Mouse (Mus musculus): ENCODE data around the gene Rps27a. TPM values are rescaled to one million over a fixed set of nuclear protein-coding genes. Genes with fewer than 3 reads are reported as not detected.

Gene Rps27a
- total RNA-seq (2014; rRNA removed) = 355 and 376 TPM in 2 replicates
- 617 and 630 TPM in 2 replicates for polyA plus RNA-seq (2015; fragmentation: Nextera tagmentation; extraction: Ambion mirVana)

DNA sequence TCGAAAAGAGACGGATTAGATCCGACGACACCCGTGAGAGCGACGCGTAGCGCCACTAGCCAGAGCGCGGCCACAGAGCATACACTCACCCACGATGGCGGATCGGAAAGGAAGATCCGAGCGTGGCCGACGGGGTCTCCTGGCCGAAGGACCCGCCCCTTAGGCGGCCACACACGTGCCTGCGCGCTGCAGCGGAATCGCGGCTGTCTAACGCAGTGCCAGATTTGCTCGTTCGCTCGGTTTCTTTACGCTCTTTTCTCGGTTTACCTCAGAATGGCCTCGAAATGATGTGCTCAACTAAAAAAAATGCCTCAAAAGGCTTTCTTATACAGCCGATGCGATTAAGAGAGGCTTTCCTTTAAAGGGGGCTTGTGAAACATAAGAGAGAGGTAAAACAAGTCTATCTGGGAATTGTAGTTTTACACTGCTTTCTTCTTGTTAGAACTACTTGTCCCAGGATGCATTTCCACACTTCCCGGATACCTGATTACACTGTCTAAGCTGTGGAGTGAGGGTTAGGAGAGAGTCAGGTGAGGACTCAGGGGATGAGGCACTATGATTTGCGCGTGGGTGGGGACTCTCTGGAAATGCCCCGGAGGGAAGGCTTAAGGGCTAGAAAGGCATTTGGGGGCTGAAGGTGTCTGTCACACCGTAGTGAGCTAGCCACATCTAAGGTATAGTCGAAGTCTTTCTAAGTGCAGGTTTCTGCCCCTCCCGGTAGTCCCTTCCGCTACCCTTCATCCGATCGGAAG lies at the start of gene Rps27a, which contains the start of gene Clhc1:
Rps27a (minus strand) TSS at position 358 of the 752 bp plus-strand sequence.
Clhc1 (plus strand) TSS at position 199 of the 752 bp plus-strand sequence.
- Histone ChIP-seq H3K9me3 (ENCODE audit: low read length) (no peaks in the 10 kb centered on the region), H3K27me3 (ENCODE audit: insufficient read depth, low read length) (no peaks in the 10 kb centered on the region), H3K4me3 (ENCODE audit: low read length) (peak within 1 kb of the TSS; percentile 77), H3K4me1 (ENCODE audit: insufficient read depth, low read length) (peaks cover 6% of the 10 kb centered on the region; the same call in 1 of the 2 replicates), H3K9ac (replicated peaks; ENCODE audit: low read length) (peak within 1 kb of the TSS; percentile 84), H3K4me2 (ENCODE audit: low read depth, low read length) (peak within 1 kb of the TSS; percentile 80), H3K27ac (peak within 1 kb of the TSS; percentile 93), H3K36me3 (ENCODE audit: insufficient read depth, low read length) (peaks cover 18% of the 10 kb centered on the region; the same call in 1 of the 2 replicates)
- ATAC-seq = peak; percentile 98
- under 1% methylated on average over 46 of the region's 46 CpGs for WGBS
- peak; percentile 95 for DNase-seq (ENCODE audit: low spot score)
- peak; percentile 44 for TF ChIP-seq CTCF (IDR thresholded peaks at IDR 0.05; ENCODE audit: low read depth)

DNA sequence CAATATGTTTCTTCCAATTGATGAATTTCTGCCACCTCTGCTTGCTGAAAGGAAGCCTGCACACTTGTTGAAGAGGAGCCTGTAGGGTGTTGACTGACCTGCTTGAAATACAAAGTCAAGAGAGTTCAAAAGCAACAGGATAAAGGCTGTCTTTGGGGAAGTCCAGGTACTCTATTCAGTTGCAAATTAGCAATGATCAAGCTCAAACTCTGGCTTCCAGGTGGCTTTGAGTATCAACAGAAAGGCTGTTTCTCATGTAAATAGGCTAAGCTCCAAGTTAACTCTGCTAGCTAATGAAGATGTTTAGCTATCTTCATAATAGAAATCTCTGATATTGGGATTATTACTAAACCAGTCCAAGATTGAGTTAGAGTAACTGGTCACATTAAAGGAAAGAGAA lies 49.2 kb upstream of the Rps27a start:
- no peak overlapping the region for H3K4me3 ChIP-seq (ENCODE audit: low read length)

DNA sequence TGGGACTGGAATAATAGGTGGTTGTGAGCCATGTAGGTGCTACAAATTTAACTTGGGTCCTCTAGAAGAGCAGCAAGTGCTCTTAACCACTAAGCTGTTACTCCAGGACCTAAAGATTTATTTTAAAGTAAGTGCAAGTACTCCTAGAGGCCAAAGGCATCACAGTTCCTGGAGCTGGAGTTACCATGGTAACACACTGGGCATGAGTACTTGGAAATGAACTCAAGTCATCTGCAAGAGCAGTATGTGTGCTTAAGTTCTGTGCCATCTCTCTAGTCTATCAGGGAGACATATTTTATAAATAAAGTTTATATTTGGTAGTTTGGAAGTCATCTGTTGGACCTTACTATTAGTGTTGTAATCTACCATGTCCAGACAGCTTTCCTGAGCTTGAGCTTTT lies 47.3 kb upstream of the Rps27a start:
- H3K9me3 ChIP-seq (ENCODE audit: low read length) = no peaks in the 10 kb centered on the region

More for the DNA sequence above, 49.2 kb upstream of the Rps27a start:
- H3K9ac ChIP-seq (replicated peaks; ENCODE audit: low read length) = no peak overlapping the region
- no peaks in the 10 kb centered on the region for H3K27me3 ChIP-seq (ENCODE audit: insufficient read depth, low read length)
- H3K4me1 ChIP-seq (ENCODE audit: insufficient read depth, low read length) = no peaks in the 10 kb centered on the region
- no peak overlapping the region for H3K4me2 ChIP-seq (ENCODE audit: low read depth, low read length)
- no peak for TF ChIP-seq CTCF (IDR thresholded peaks at IDR 0.05; ENCODE audit: low read depth)
- H3K36me3 ChIP-seq (ENCODE audit: insufficient read depth, low read length) = no peaks in the 10 kb centered on the region
- no peaks in the 10 kb centered on the region for H3K9me3 ChIP-seq (ENCODE audit: low read length)
- DNase-seq (ENCODE audit: low spot score) (no peak), ATAC-seq (no peak)
- H3K27ac ChIP-seq = no peak overlapping the region

DNA sequence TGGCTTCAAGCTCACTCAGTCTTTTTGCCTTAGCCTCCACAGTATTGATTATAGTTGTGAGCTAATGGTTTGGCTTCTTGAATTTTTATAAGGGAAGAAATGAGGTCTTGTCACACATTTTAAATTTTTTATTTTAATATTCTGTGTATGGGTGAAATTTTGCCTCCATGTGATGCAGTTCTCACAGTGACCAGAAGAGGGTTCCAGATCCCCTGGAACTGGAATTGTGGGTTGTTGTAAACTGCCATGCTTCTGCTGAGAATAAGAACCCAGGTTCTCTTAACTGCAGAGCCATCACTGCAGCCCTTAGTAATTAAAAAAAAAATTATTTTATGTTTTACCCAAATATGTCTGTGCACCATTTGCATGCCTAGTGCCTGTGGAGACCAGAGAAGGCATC lies 31.7 kb upstream of the Rps27a start:
- Histone ChIP-seq H3K9me3 (ENCODE audit: low read length) (no peaks in the 10 kb centered on the region), H3K27me3 (ENCODE audit: insufficient read depth, low read length) (no peaks in the 10 kb centered on the region), H3K4me3 (ENCODE audit: low read length) (no peak overlapping the region), H3K36me3 (ENCODE audit: insufficient read depth, low read length) (no peaks in the 10 kb centered on the region), H3K4me1 (ENCODE audit: insufficient read depth, low read length) (no peaks in the 10 kb centered on the region), H3K27ac (no peak overlapping the region), H3K4me2 (ENCODE audit: low read depth, low read length) (no peak overlapping the region), H3K9ac (replicated peaks; ENCODE audit: low read length) (no peak overlapping the region)
- ATAC-seq (no peak), DNase-seq (ENCODE audit: low spot score) (no peak)
- TF ChIP-seq CTCF (IDR thresholded peaks at IDR 0.05; ENCODE audit: low read depth) = peak; percentile 49

More for the DNA sequence above, 47.3 kb upstream of the Rps27a start:
- no peak overlapping the region for H3K9ac ChIP-seq (replicated peaks; ENCODE audit: low read length)
- no peak for ATAC-seq
- no peak overlapping the region for H3K4me3 ChIP-seq (ENCODE audit: low read length)
- no peaks in the 10 kb centered on the region for H3K4me1 ChIP-seq (ENCODE audit: insufficient read depth, low read length)
- no peak overlapping the region for H3K27ac ChIP-seq
- no peak for DNase-seq (ENCODE audit: low spot score)
- no peak for TF ChIP-seq CTCF (IDR thresholded peaks at IDR 0.05; ENCODE audit: low read depth)
- no peaks in the 10 kb centered on the region for H3K36me3 ChIP-seq (ENCODE audit: insufficient read depth, low read length)
- no peaks in the 10 kb centered on the region for H3K27me3 ChIP-seq (ENCODE audit: insufficient read depth, low read length)
- H3K4me2 ChIP-seq (ENCODE audit: low read depth, low read length) = no peak overlapping the region

DNA sequence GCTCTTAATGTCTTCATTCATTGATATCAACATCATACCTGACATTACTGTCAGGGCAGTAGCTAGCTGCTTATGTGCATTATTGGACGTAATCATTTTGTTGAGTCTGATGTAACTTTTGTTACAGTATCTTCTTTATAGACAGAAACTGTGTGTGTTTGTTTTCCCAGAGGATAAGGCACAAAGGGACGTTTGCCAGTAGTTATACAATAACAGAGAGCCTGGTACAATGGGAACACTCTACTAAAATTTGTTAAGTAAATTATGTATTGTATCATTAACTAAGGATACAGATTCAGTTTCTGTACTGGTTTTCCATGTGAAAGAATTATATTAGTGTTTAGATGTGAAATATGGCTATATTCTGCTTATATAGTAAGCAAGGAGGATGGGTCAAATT lies 24.7 kb upstream of the Rps27a start:
- no peaks in the 10 kb centered on the region for H3K9me3 ChIP-seq (ENCODE audit: low read length)
- WGBS = 75% methylated on average over 2 of the region's 2 CpGs
- ATAC-seq = no peak

DNA sequence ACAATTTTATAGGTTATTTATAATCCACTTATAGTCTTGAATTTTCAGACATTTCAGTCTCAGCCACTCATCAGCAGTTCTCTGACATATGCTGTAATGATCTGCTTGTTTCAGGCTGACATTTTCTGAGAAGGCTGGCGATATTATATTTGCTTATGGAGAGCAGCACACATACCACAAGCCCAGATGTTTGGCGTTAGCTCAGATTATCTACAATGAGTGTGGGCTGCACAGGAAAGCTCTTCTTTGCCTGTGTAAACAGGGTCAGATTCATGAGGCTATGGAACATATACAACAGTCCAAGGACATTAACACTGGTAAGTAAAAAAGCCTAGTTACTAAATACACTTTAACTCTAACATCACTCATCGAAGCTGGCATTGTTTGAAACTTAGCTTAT lies 23.6 kb upstream of the Rps27a start:
- no peak overlapping the region for H3K27ac ChIP-seq
- DNase-seq (ENCODE audit: low spot score) (no peak), ATAC-seq (no peak)
- H3K4me1 ChIP-seq (ENCODE audit: insufficient read depth, low read length) = no peaks in the 10 kb centered on the region
- H3K27me3 ChIP-seq (ENCODE audit: insufficient read depth, low read length) = no peaks in the 10 kb centered on the region
- no peaks in the 10 kb centered on the region for H3K36me3 ChIP-seq (ENCODE audit: insufficient read depth, low read length)
- H3K4me3 ChIP-seq (ENCODE audit: low read length) = no peak overlapping the region
- 83% methylated on average over 3 of the region's 3 CpGs for WGBS
- H3K9me3 ChIP-seq (ENCODE audit: low read length) = no peaks in the 10 kb centered on the region
- H3K4me2 ChIP-seq (ENCODE audit: low read depth, low read length) = no peak overlapping the region
- no peak overlapping the region for H3K9ac ChIP-seq (replicated peaks; ENCODE audit: low read length)
- no peak for TF ChIP-seq CTCF (IDR thresholded peaks at IDR 0.05; ENCODE audit: low read depth)

More for the DNA sequence above, 24.7 kb upstream of the Rps27a start:
- Histone ChIP-seq H3K36me3 (ENCODE audit: insufficient read depth, low read length) (no peaks in the 10 kb centered on the region), H3K27ac (no peak overlapping the region), H3K27me3 (ENCODE audit: insufficient read depth, low read length) (no peaks in the 10 kb centered on the region), H3K4me1 (ENCODE audit: insufficient read depth, low read length) (no peaks in the 10 kb centered on the region), H3K9ac (replicated peaks; ENCODE audit: low read length) (no peak overlapping the region), H3K4me3 (ENCODE audit: low read length) (no peak overlapping the region), H3K4me2 (ENCODE audit: low read depth, low read length) (no peak overlapping the region)
- no peak for DNase-seq (ENCODE audit: low spot score)
- no peak for TF ChIP-seq CTCF (IDR thresholded peaks at IDR 0.05; ENCODE audit: low read depth)

DNA sequence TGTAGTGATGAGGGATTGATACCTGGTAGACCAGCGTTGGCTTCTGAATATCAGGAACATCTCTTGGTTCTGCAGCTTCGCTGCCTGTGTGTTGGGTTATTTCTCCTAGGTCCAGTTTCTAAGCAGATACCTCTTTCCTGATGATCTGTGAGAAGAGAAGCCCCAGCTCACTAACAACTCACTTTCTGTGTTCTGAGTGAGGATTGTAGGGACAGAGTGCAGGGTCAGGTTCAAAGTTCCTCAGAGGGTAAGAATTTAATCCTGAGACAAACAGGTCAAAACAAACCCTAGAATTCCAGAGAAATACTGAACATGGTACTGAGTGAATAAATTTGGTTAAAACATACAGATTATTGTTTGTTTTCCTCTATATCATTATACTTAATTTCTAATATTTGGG lies 15.5 kb upstream of the Rps27a start:
- Histone ChIP-seq H3K4me3 (ENCODE audit: low read length) (no peak overlapping the region), H3K27ac (no peak overlapping the region), H3K4me2 (ENCODE audit: low read depth, low read length) (no peak overlapping the region), H3K4me1 (ENCODE audit: insufficient read depth, low read length) (no peaks in the 10 kb centered on the region), H3K9ac (replicated peaks; ENCODE audit: low read length) (no peak overlapping the region), H3K27me3 (ENCODE audit: insufficient read depth, low read length) (no peaks in the 10 kb centered on the region), H3K9me3 (ENCODE audit: low read length) (no peaks in the 10 kb centered on the region), H3K36me3 (ENCODE audit: insufficient read depth, low read length) (no peaks in the 10 kb centered on the region)
- no peak for ATAC-seq
- DNase-seq (ENCODE audit: low spot score) = no peak
- WGBS = 93% methylated on average over 2 of the region's 2 CpGs
- TF ChIP-seq CTCF (IDR thresholded peaks at IDR 0.05; ENCODE audit: low read depth) = no peak
